ENCODE assay signal across 29 mouse cellular contexts in genomic region chr15:11897162-11897561, GRCm38 (mm10). TPM values are rescaled to one million over a fixed set of nuclear protein-coding genes. Genes with fewer than 3 reads are reported as not detected.
DNase-seq lines count a peak whose midpoint lies in the region; ATAC-seq and TF ChIP-seq lines count a peak whose summit lies in the region.
"Had no signal": no experiment of that assay in that cellular context is flagged by ENCODE, and none has a peak within 500 bp of the region (broad histone marks: within the 10 kb centered on the region; RNA-seq: fewer than 3 reads in every experiment).

No protein-coding gene starts in this region.

- no peaks in the 10 kb centered on the region for H3K79me2 ChIP-seq in heart, adult 2 months (replicated peaks; ENCODE audit: control insufficient read depth, insufficient read depth, low read length)

- H3K27ac ChIP-seq in heart, embryonic 13.5 days (replicated peaks) = peak overlapping the region; percentile 57
- H3K27ac ChIP-seq in heart, embryonic 11.5 days (ENCODE audit: low read depth, low read length) = no peak overlapping the region
- peak overlapping the region; percentile 42 for H3K27ac ChIP-seq in heart, embryonic 16.5 days (ENCODE audit: low read length)
- no peak overlapping the region for H3K27ac ChIP-seq in heart, adult 2 months
- H3K27ac ChIP-seq in stomach, embryonic 14.5 days (ENCODE audit: low read length) = 0 out of 2 replicates have a peak overlapping the region, but pooled peaks have one; percentile 4
- no peak overlapping the region for H3K27ac ChIP-seq in stomach, postnatal 0 days (replicated peaks)
- H3K27ac ChIP-seq: embryonic facial prominence, embryonic 10.5 days; embryonic facial prominence, embryonic 13.5 days; forebrain, embryonic 12.5 days; forebrain, embryonic 15.5 days; hindbrain, embryonic 10.5 days; hindbrain, embryonic 13.5 days had no signal

- H3K4me3 ChIP-seq in heart, embryonic 13.5 days = no peak overlapping the region
- H3K4me3 ChIP-seq in heart, embryonic 11.5 days (ENCODE audit: low read depth, low read length) = no peak overlapping the region
- H3K4me3 ChIP-seq in heart, embryonic 16.5 days (ENCODE audit: low read length) = no peak overlapping the region
- no peak overlapping the region for H3K4me3 ChIP-seq in heart, adult 2 months
- H3K4me3 ChIP-seq in stomach, embryonic 14.5 days (ENCODE audit: low read depth, low read length) = no peak overlapping the region
- no peak overlapping the region for H3K4me3 ChIP-seq in stomach, postnatal 0 days (ENCODE audit: low read depth, low read length)
- H3K4me3 ChIP-seq: embryonic facial prominence, embryonic 10.5 days; embryonic facial prominence, embryonic 13.5 days; erythroblast, embryonic 14.5 days; forebrain, embryonic 12.5 days; forebrain, embryonic 15.5 days; hindbrain, embryonic 10.5 days; hindbrain, embryonic 13.5 days had no signal

- peaks cover 22% of the 10 kb centered on the region for H3K4me1 ChIP-seq in heart, embryonic 13.5 days
- no peaks in the 10 kb centered on the region for H3K4me1 ChIP-seq in heart, embryonic 11.5 days (ENCODE audit: control insufficient read depth, insufficient read depth, low read length)
- H3K4me1 ChIP-seq in heart, embryonic 16.5 days (ENCODE audit: control insufficient read depth, insufficient read depth, low read length) = peaks cover 7% of the 10 kb centered on the region
- H3K4me1 ChIP-seq in heart, adult 2 months (ENCODE audit: control insufficient read depth, insufficient read depth, low read length) = no peaks in the 10 kb centered on the region
- H3K4me1 ChIP-seq in stomach, embryonic 14.5 days (ENCODE audit: control insufficient read depth, insufficient read depth, low read length) = no peaks in the 10 kb centered on the region
- H3K4me1 ChIP-seq in stomach, postnatal 0 days (replicated peaks; ENCODE audit: control insufficient read depth, insufficient read depth) = no peaks in the 10 kb centered on the region
- H3K4me1 ChIP-seq: embryonic facial prominence, embryonic 10.5 days; embryonic facial prominence, embryonic 13.5 days; forebrain, embryonic 12.5 days; forebrain, embryonic 15.5 days; hindbrain, embryonic 10.5 days; hindbrain, embryonic 13.5 days had no signal

- TF ChIP-seq EP300 in heart, adult 2 months (IDR thresholded peaks at IDR 0.05; ENCODE audit: insufficient read depth, low read depth, low read length) = no peak
- no peak for TF ChIP-seq EP300 in stomach, postnatal 0 days (optimal IDR thresholded peaks at IDR 0.05)

- no peaks in the 10 kb centered on the region for H3K27me3 ChIP-seq in heart, embryonic 13.5 days (replicated peaks)
- H3K27me3 ChIP-seq in heart, embryonic 11.5 days (ENCODE audit: control insufficient read depth, insufficient read depth, low read length) = no peaks in the 10 kb centered on the region
- H3K27me3 ChIP-seq in heart, embryonic 16.5 days (ENCODE audit: control insufficient read depth, insufficient read depth, low read length) = no peaks in the 10 kb centered on the region
- no peaks in the 10 kb centered on the region for H3K27me3 ChIP-seq in heart, adult 2 months (ENCODE audit: control insufficient read depth, insufficient read depth, low read length)
- no peaks in the 10 kb centered on the region for H3K27me3 ChIP-seq in stomach, embryonic 14.5 days (ENCODE audit: control insufficient read depth, insufficient read depth, low read length)
- H3K27me3 ChIP-seq in stomach, postnatal 0 days (ENCODE audit: control insufficient read depth, insufficient read depth, low read length) = no peaks in the 10 kb centered on the region
- H3K27me3 ChIP-seq: CH12.LX; forebrain, embryonic 15.5 days had no signal

- WGBS in heart, embryonic 13.5 days = 31% methylated on average over 5 of the region's 5 CpGs
- WGBS in heart, embryonic 11.5 days (ENCODE audit: insufficient replicate concordance) = 49% methylated on average over 5 of the region's 5 CpGs
- WGBS in heart, embryonic 16.5 days = 45% methylated on average over 5 of the region's 5 CpGs
- 63% methylated on average over 5 of the region's 5 CpGs for WGBS in heart, adult 2 months
- 78% methylated on average over 5 of the region's 5 CpGs for WGBS in stomach, embryonic 14.5 days
- 74% methylated on average over 5 of the region's 5 CpGs for WGBS in stomach, postnatal 0 days

- peak overlapping the region; percentile 39; the same call in 1 of the 2 replicates for H3K4me2 ChIP-seq in heart, embryonic 13.5 days
- no peak overlapping the region for H3K4me2 ChIP-seq in heart, embryonic 11.5 days
- no peak overlapping the region for H3K4me2 ChIP-seq in heart, embryonic 16.5 days (ENCODE audit: low read depth, low read length)
- no peak overlapping the region for H3K4me2 ChIP-seq in stomach, embryonic 14.5 days (replicated peaks; ENCODE audit: low read depth, low read length)
- no peak overlapping the region for H3K4me2 ChIP-seq in stomach, postnatal 0 days (replicated peaks; ENCODE audit: low read depth)
- H3K4me2 ChIP-seq: embryonic facial prominence, embryonic 13.5 days; forebrain, embryonic 12.5 days; forebrain, embryonic 15.5 days; hindbrain, embryonic 13.5 days had no signal

- H3K36me3 ChIP-seq in heart, embryonic 13.5 days = peaks cover 15% of the 10 kb centered on the region
- no peaks in the 10 kb centered on the region; the same call in 1 of the 2 replicates for H3K36me3 ChIP-seq in heart, embryonic 11.5 days (ENCODE audit: control insufficient read depth, insufficient read depth, low read length)
- H3K36me3 ChIP-seq in heart, embryonic 16.5 days (ENCODE audit: control insufficient read depth, insufficient read depth) = no peaks in the 10 kb centered on the region
- no peaks in the 10 kb centered on the region for H3K36me3 ChIP-seq in heart, adult 2 months (ENCODE audit: control insufficient read depth, insufficient read depth, low read length)
- H3K36me3 ChIP-seq in stomach, embryonic 14.5 days (ENCODE audit: control insufficient read depth, insufficient read depth, low read length) = no peaks in the 10 kb centered on the region
- H3K36me3 ChIP-seq in stomach, postnatal 0 days (ENCODE audit: control insufficient read depth, insufficient read depth, low read length) = no peaks in the 10 kb centered on the region
- H3K36me3 ChIP-seq: embryonic facial prominence, embryonic 10.5 days; embryonic facial prominence, embryonic 13.5 days; forebrain, embryonic 12.5 days; forebrain, embryonic 15.5 days; G1E; hindbrain, embryonic 10.5 days; hindbrain, embryonic 13.5 days had no signal

- TF ChIP-seq POLR2A in heart, adult 2 months (IDR thresholded peaks at IDR 0.05; ENCODE audit: insufficient read depth, low read depth, low read length) = no peak

- H3K9me3 ChIP-seq in heart, embryonic 13.5 days = 0 out of 2 replicates have a peak, but pooled peaks cover 3% of the 10 kb centered on the region
- H3K9me3 ChIP-seq in heart, embryonic 11.5 days (replicated peaks; ENCODE audit: control insufficient read depth, low read length) = no peaks in the 10 kb centered on the region
- H3K9me3 ChIP-seq in heart, embryonic 16.5 days (replicated peaks; ENCODE audit: control insufficient read depth, low read length) = 0 out of 2 replicates have a peak, but pooled peaks cover 2% of the 10 kb centered on the region
- H3K9me3 ChIP-seq in stomach, embryonic 14.5 days (ENCODE audit: control insufficient read depth, low read depth, low read length) = no peaks in the 10 kb centered on the region
- H3K9me3 ChIP-seq in stomach, postnatal 0 days (ENCODE audit: control insufficient read depth, low read length) = no peaks in the 10 kb centered on the region
- H3K9me3 ChIP-seq: embryonic facial prominence, embryonic 10.5 days; embryonic facial prominence, embryonic 13.5 days; forebrain, embryonic 12.5 days; forebrain, embryonic 15.5 days; G1E; hindbrain, embryonic 10.5 days; hindbrain, embryonic 13.5 days had no signal

- no peak for TF ChIP-seq CTCF in heart, adult 2 months (IDR thresholded peaks at IDR 0.05)
- no peak for TF ChIP-seq CTCF in stomach, postnatal 0 days (IDR thresholded peaks at IDR 0.05; ENCODE audit: low read depth)

- DNase-seq in heart, adult 2 months = no peak
- DNase-seq in stomach, postnatal 0 days (ENCODE audit: low spot score) = no peak
- no peak for DNase-seq in Muller cell, postnatal 12 days (ENCODE audit: inconsistent ontology term)
- DNase-seq: adrenal gland, adult 2 months; adrenal gland, postnatal 14 days; B cell, adult 2 months; cerebellum, adult 11-12 months; cerebellum, adult 8-10 months; cerebellum, postnatal 10 days; cerebellum, postnatal 36 days; embryo, embryonic 11 days; gastrocnemius, postnatal 25 days; heart, adult 18-20 months; kidney, adult 18-20 months; kidney, adult 9 months had no signal

- 0 out of 2 replicates have a peak overlapping the region, but pooled peaks have one; percentile 3 for H3K9ac ChIP-seq in heart, embryonic 13.5 days
- no peak overlapping the region for H3K9ac ChIP-seq in heart, embryonic 11.5 days (ENCODE audit: low read depth, low read length)
- no peak overlapping the region; the same call in 1 of the 2 replicates for H3K9ac ChIP-seq in heart, embryonic 16.5 days (ENCODE audit: low read length)
- no peak overlapping the region for H3K9ac ChIP-seq in heart, adult 2 months (ENCODE audit: low read depth, low read length)
- no peak overlapping the region for H3K9ac ChIP-seq in stomach, embryonic 14.5 days (replicated peaks; ENCODE audit: low read depth, low read length)
- H3K9ac ChIP-seq in stomach, postnatal 0 days (ENCODE audit: low read length) = no peak overlapping the region
- H3K9ac ChIP-seq: embryonic facial prominence, embryonic 13.5 days; forebrain, embryonic 12.5 days; forebrain, embryonic 15.5 days; hindbrain, embryonic 13.5 days had no signal

- ATAC-seq in heart, embryonic 13.5 days (ENCODE audit: extremely low read depth, insufficient number of reproducible peaks, low FRiP score, low TSS enrichment) = no peak; the same call in 1 of the 2 replicates
- no peak for ATAC-seq in heart, embryonic 11.5 days (replicated peaks; ENCODE audit: insufficient number of reproducible peaks, low FRiP score, low TSS enrichment)
- peak; percentile 80 for ATAC-seq in heart, embryonic 16.5 days (replicated peaks; ENCODE audit: extremely low read depth, insufficient read depth, low FRiP score)
- no peak for ATAC-seq in stomach, embryonic 14.5 days (ENCODE audit: insufficient number of reproducible peaks, insufficient read depth, low FRiP score, low read depth)
- ATAC-seq in stomach, postnatal 0 days (ENCODE audit: low FRiP score, low TSS enrichment) = no peak
- ATAC-seq: forebrain, embryonic 15.5 days; hindbrain, embryonic 16.5 days had no signal

- intact Hi-C loops in heart, adult 2 months (cut with DNase I) = no loop called here

RNA-seq across cellular contexts. Expression of gene Npr3, which starts 9.9 kb away (rescaled TPM):
- polyA plus RNA-seq in heart, embryonic 13.5 days (2015; fragmentation: Nextera tagmentation; extraction: Ambion mirVana) = 9.1 and 9.9 TPM in 2 replicates
- 15.7 and 16.0 TPM in 2 replicates for polyA plus RNA-seq in heart, embryonic 11.5 days (2014; fragmentation: Nextera tagmentation; extraction: Ambion mirVana)
- 7.6 and 8.1 TPM in 2 replicates for polyA plus RNA-seq in heart, embryonic 16.5 days (2015; fragmentation: Nextera tagmentation; extraction: Ambion mirVana)
- total RNA-seq in heart, adult 2 months (2021) = 10 to 100 TPM; 23.6 to 36.1 TPM
- polyA plus RNA-seq in heart, adult 2 months (2012; rRNA removed) = 9.0 and 12.1 TPM in 2 replicates
- polyA plus RNA-seq in stomach, embryonic 14.5 days (2014; fragmentation: Nextera tagmentation; extraction: Ambion mirVana) = 5.3 and 5.9 TPM in 2 replicates
- polyA plus RNA-seq in stomach, postnatal 0 days (2015; fragmentation: Nextera tagmentation; extraction: Ambion mirVana) = 1.7 and 2.1 TPM in 2 replicates
- total RNA-seq: CH12.LX had no signal
- polyA plus RNA-seq: erythroblast, embryonic 14.5 days; G1E had no signal

Comparison
In these comparisons a context has a peak if more than half of its experiments do, and no peak if none do; other contexts are left out.
1. H3K27ac ChIP-seq: peak in heart, embryonic 13.5 days (single experiment), heart, embryonic 16.5 days (single experiment) and stomach, embryonic 14.5 days (single experiment); none in heart, embryonic 11.5 days (single experiment), heart, adult 2 months (single experiment) and stomach, postnatal 0 days (single experiment).